Mouse (Mus musculus) kidney, adult 9 months (tissue): ENCODE results near the gene Rpl15.
A peak's percentile ranks its signal among the peaks of the same experiment; 100 is the strongest.
"Not testable (repeated sequence)": the region's sequence is repeated elsewhere in the genome, so short reads cannot be mapped to it uniquely, and the experiment has no call there.

ENCODE experiments used
- DNase-seq: peaks from one replicate; pipeline ENCODE4 v3.0.0; 2022

Rpl15 gene

GRCm38 (mm10) chr14:18270529-18271441 lies at the start of gene Rpl15, which contains the start of gene Nkiras1:
Rpl15 (minus strand) TSS chr14:18271391.
Nkiras1 (plus strand) TSS chr14:18271136.
- DNase-seq: peak; percentile 99

- DNase-seq: no peak
Observed at GRCm38 (mm10) chr14:18317457-18318411, 46.5 kb upstream of the Rpl15 start.

- DNase-seq: no peak
Observed at GRCm38 (mm10) chr14:18304165-18304564, 33.0 kb upstream of the Rpl15 start.

- DNase-seq: no peak
Observed at GRCm38 (mm10) chr14:18303262-18303661, 32.1 kb upstream of the Rpl15 start.

GRCm38 (mm10) chr14:18302750-18303149 lies 31.6 kb upstream of the Rpl15 start:
- DNase-seq: no peak

- DNase-seq: no peak
Observed at GRCm38 (mm10) chr14:18301591-18301990, 30.4 kb upstream of the Rpl15 start.

GRCm38 (mm10) chr14:18300676-18301075 lies 29.5 kb upstream of the Rpl15 start:
- peak; percentile 43 for DNase-seq

GRCm38 (mm10) chr14:18298874-18299273 lies 27.7 kb upstream of the Rpl15 start:
- DNase-seq: no peak

GRCm38 (mm10) chr14:18297441-18297840 lies 26.2 kb upstream of the Rpl15 start:
- no peak for DNase-seq

- DNase-seq: no peak
Observed at GRCm38 (mm10) chr14:18292578-18292977, 21.4 kb upstream of the Rpl15 start.

- DNase-seq: no peak
Observed at GRCm38 (mm10) chr14:18292111-18292510, 20.9 kb upstream of the Rpl15 start.

- no peak for DNase-seq
Observed at GRCm38 (mm10) chr14:18287391-18287790, 16.2 kb upstream of the Rpl15 start.

GRCm38 (mm10) chr14:18286441-18286840 lies 15.2 kb upstream of the Rpl15 start:
- no peak for DNase-seq

GRCm38 (mm10) chr14:18285476-18285875 lies 14.3 kb upstream of the Rpl15 start:
- no peak for DNase-seq

GRCm38 (mm10) chr14:18284581-18284980 lies 13.4 kb upstream of the Rpl15 start:
- DNase-seq: peak; percentile 51

GRCm38 (mm10) chr14:18280375-18280774 lies 9.2 kb upstream of the Rpl15 start:
- no peak for DNase-seq

GRCm38 (mm10) chr14:18274526-18274925 lies 3.3 kb upstream of the Rpl15 start:
- DNase-seq: no peak

GRCm38 (mm10) chr14:18271666-18272065 lies 475 bp upstream of the Rpl15 start:
- no peak for DNase-seq

GRCm38 (mm10) chr14:18269947-18270528 lies 1.2 kb downstream of the Rpl15 start:
- not testable (repeated sequence) for DNase-seq

GRCm38 (mm10) chr14:18263427-18263826 lies 7.8 kb downstream of the Rpl15 start:
- peak; percentile 28 for DNase-seq

GRCm38 (mm10) chr14:18261203-18261602 lies 10.0 kb downstream of the Rpl15 start:
- no peak for DNase-seq

GRCm38 (mm10) chr14:18242638-18243130 lies 28.5 kb downstream of the Rpl15 start:
- DNase-seq: no peak

GRCm38 (mm10) chr14:18241786-18242185 lies 29.4 kb downstream of the Rpl15 start:
- no peak for DNase-seq
